Mouse (Mus musculus) testis, postnatal 14 days (tissue): ENCODE data around the gene Rps2.
"Not testable (repeated sequence)": the region's sequence is repeated elsewhere in the genome, so short reads cannot be mapped to it uniquely, and the experiment has no call there.

Experiments
- DNase-seq: peaks from one replicate; pipeline ENCODE4 v3.0.0; 2021; ENCODE audit warnings: low spot score

The Rps2 gene

DNA sequence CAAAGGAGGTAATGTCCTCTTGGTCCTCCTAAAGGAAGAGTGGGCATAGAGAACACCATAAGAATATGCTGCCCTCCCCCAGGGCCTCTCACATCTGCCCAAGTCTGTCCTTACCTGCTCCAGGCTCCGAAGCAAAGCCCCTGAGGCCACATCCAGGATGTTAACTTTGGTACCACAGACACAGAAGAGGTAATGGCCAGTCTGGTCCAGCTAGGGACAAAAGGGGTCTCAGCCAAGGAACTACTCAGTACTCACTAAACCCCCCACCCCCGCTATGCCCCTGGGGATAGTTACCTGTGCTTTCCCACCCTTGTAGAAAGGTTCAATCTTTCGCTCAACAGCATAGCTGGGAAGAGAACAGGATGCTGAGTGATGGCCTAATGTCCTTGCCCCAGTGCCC, 12.1 kb upstream of the Rps2 start:
- no peak for DNase-seq

DNA sequence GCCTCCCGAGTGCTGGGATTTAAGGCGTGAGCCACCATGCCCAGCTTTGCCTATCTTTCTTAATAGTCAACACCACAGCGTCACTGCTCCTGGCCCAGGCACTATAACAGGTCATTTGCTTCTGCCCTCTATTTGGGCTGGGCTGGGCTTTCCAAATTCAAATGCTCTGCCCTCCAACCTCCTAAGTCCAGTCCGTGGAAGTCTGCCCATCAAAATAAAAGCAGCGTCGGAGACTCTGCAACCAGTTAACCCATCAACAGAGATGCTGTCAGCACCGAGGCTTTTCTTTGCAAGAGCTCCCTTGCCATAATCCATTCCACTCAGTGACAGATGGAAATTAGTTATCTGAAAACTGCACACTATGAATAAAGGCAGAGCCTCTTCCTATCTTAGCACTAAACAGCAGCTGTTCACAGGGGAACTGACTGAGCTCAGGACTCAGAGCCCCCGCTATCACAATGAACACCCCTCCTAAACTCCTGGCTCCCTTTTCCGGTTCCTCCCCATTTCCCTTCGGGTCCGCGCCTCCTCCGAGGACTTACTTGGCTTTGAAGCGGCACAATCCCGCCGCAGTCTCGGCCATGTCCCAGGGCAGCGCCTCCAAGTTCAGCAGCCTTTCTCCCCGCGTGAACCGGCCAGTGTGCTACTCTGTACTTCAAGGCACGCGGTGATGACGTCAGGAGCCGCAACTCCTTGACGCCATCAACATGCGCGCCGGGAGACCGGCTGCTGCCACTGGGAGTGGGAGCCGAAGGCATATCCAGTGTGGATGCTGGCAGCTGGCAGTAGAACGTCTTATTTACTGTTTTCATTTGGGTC, 10.7 kb upstream of the Rps2 start, which contains the start of gene Tbl3:
TSS of gene Tbl3 (minus strand) at position 679 of the 819 bp plus-strand sequence.
- DNase-seq = peak; percentile 94

DNA sequence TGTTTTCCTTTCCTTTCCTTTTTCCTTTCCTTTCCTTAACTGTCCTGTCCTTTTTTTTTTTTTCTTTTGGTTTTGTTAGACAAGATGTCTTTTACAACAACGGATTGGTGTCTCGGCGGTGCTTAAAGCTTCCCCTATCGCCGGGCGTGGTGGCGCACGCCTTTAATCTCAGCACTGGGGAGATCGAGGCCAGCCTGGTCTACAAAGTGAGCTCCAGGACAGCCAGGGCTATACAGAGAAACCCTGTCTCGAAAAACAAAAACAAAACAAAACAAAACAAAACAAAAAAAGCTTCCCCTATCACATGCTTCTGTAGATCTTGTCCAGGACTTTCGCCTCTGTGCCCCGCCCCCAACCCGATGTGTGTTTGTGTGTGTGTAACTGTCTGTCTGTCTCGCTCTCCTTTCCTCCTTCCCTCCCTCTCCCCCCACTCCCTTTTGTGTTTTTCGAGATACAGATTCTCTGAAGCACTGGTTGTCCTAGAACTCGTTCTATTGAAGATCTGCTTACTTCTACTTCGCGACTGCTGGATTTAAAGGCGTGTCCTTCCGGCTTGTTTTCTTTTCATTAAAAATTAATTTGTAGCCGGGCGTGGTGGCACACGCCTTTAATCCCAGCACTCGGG, 10.0 kb upstream of the Rps2 start:
- no peak for DNase-seq

DNA sequence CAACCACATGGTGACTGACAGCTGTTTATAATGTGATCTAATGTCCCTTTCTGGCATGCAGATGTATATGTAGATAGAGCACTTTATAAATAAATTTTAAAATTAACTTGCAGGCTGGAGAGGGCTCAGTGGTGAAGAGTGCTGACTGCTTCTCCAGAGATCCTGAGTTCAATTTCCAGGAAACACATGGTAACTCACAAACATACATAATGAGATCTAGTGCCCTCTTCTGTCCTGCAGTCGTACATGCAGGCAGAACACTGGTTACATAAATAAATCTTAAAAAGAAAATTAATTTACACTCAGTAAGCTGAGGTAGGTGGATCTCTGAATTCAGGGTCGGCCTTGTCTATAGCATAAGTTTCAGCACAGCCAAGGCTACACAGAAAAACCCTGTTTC, 9.3 kb upstream of the Rps2 start:
- no peak for DNase-seq

DNA sequence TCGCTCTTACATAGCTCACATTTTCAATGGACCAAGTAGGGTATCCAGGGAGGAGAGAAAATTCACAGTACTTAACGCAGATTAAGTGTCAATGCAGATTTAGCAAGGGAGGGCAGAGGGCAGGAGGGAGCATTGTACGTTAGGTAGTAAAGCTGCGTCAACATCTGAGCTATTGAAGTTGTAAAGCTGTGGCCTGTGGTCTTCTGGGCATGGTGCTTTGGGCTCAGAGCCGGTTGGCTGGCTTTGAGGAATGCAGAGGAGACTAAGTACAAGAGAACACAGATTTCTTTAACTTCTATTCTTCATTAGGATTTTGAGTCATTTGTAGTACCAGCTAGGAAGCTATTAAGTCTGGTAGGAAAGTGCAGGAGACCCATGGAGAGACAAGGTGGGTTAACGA, 2.4 kb upstream of the Rps2 start:
- DNase-seq = no peak

DNA sequence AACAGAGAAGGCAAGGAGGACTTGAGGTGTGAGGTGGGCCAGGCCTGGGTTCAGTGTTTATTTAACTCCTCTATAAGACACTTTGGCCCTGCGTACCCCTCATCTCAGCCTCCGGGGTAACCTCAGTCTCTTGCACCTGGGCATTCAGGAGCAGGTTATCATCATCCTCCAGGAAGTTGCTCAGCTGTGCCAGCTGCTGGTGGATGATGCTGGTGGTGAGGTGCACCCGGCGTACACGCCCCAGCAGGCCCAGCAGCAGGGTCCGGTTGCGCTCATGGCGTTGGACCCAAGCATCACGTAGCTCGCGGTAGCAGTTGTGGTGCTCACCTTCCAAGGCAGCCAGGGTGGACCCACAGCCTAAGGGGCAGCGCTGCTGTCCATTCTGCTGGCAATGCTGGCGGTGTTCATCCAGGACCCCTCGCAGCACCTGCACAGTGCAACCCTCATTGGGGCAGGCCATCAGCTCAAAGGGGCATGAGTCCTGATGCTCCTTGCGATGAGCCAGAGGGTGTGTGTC, 1.7 kb upstream of the Rps2 start:
- no peak for DNase-seq

DNA sequence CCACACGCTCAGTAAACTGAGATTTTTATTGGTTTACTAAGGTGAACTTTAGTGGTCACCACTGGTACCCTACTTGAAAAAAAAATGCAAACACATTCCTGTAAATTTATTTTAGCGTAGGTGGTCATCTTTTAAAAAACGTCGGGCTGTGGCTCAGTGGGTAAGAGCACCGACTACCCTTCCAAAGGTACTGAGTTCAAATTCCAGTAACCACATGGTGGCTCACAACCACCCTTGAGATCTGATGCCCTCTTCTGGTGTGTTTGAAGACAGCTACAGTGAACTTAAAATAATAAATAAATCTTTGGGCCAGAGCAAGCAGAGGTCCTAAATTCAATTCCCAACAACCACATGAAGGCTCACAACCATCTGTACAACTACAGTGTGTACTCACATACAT, 1.0 kb downstream of the Rps2 start:
- DNase-seq = not testable (repeated sequence)

DNA sequence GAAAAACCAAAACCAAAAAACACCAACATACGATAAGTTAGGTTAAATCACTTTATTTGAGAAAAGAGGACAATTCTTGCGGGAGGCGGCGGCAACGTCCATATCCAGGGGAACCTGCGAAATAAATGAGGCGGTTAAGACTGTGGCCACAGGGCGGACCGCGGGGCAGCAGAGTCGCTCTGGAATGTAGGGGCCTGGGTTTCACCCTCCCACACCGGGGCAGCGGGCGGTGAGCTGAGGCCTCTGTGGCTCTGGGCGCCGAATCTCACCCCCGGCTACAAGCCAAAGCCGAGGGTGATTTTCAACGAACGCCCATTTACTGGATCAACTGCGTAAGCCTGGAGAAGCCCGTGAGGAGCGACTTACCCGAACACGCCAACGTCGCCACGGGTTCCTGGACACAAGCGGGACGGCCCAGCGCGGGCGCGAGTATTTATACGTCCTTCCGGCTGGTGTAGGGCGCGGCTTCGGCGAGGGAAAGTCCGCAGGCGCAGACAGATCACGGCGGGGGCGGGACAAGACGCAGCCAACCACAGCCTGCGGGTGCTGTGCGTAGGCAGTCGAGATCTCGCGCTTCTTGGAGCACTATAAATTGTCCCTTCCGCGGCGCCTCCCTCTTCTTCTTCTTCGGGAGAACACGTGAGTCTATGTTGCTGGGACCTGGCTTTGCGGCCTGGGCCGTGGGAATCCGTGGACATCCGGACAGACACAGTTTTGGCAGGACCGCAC, 1.7 kb downstream of the Rps2 start:
- peak; percentile 99 for DNase-seq

DNA sequence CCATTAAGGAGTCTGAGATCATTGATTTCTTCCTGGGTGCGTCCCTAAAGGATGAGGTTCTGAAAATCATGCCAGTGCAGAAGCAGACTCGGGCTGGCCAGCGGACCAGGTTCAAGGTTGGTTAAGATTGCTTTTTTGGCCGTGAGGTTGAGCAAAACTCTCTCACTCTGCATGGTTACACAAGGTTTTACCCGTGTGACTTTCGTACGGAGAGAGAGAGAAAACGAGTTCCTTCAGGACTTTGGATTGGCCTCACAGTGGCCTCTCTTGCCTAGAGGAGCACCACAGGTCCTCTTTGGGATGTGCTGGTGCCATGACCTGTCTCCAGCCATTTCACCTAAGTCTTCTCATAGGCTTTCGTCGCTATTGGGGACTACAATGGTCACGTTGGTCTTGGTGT, 2.7 kb downstream of the Rps2 start:
- not testable (repeated sequence) for DNase-seq

DNA sequence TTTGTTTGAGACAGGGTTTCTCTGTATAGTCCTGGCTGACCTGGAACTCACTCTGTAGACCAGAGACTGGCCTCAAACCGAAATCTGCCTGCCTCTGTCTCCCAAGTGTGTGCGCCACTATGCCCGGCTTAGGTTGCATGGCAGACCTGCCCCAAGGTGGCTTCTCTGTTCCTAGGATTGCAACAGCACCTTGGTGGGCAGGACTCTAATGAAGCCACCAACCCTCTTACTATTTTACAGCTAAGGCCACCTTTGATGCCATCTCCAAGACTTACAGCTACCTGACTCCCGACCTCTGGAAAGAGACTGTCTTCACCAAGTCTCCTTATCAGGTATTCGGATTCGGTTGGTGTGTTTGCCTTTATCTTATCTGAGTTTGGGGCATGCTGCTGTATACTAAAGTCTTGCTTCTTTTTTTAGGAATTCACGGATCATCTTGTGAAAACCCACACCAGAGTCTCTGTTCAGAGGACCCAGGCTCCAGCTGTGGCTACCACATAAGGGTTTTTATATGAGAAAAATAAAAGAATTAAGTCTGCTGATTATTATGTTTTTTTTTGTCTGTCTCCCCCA, 3.6 kb downstream of the Rps2 start:
- DNase-seq = not testable (repeated sequence)

DNA sequence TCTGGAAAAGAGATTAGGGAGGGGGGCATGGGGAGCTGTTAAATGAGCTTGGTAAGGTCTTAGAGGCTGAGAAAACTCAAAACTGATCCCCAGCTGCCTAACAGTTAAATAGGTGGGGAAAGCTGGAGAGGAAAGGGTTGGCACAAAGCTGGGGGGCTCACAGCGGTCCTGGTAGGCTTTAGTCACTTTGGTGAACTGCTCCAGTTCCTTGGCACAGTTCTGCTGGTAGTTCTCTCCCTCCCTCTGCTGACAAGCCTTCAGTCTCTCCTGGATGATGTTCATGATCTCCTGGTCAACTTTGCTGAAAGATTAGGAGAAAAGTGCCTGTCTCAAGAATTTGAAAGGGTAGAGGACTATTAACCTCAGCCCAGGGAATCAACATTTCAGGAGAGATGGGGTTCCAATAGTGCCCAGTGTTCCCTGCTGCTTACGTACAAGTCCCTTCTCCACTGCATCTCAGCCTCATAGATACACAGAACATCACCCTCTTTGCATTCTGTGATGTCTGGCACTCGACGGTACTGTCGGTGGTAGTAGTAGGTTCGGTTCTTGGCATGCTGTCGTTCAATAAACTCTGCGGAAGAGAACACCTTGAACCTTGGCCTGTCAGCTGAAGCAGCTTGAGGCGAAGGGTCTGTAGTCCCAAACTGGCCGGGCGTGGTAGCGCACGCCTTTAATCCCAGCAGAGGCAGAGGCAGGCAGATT, 4.5 kb downstream of the Rps2 start:
- DNase-seq = no peak

DNA sequence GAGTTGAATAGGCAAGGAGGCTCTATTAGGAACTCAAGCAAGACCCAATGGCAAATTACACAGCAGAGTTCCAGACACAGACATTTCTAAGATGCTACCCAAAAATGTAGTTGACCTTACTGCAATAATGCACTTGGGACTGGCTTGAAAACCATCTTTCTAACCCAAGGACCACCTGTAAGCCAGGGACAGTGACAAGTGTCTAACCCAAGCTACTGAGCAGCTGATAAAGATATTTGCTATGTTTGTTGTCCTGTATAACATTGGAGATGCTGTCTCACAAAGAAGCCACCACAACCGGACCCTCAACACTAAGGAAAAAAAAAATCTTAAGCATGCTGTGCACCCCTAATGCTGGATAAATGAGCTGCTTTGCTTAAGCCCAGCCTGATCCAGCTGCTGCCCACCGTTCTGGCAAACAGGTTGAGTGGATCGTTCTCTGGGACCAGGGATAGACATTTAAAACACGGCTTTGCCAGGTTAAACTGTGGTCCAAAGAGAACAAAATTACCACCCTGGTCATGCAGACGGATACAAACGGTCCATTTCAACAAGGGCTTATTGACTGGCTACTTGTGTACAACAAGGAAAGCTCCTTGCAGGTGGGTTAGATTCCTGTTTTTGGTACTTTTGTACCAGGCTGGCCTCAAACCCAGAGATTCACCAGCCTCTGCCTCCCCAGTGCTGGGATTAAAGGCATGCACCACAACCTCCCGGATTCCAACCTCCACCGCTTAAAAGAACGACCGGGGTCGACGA, 5.4 kb downstream of the Rps2 start:
- no peak for DNase-seq

DNA sequence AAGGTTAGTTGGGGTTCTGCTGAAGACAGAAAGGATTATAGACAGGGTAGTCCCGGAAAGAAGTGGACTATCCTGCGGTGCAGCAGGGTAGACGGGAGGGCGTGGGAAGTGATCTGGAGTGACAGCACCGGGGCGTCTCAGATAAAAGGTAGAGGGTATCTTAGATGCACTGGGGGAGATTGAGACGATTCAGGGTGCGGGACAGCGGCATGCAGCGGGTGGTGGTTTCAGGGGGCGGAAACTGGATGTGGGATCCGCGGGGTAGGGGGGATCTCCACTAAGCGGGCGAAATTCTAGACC, 5.9 kb downstream of the Rps2 start:
- DNase-seq = no peak

DNA sequence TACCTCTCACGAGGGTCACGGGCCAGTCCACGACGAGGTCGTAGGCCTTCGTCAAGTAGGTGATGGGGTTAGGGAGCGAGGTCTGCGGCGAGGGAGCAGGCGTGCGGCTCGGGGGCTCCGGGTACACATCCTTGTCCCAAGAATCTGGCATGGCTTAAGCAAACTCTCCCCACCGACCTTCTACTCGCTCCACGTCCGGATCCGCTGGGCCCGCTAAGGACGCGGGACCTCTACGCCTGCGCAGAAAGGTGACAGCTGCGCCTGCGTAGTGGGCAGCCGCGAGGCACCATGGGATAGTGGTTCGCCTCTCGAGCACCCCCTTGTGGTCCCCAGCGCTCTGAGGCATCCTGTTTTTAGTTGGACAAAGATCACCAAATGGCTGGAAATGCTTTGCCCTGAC, 6.3 kb downstream of the Rps2 start, which contains the start of gene Ndufb10:
TSS of gene Ndufb10 (minus strand) at position 295 of the 400 bp plus-strand sequence.
- DNase-seq = peak; percentile 90

DNA sequence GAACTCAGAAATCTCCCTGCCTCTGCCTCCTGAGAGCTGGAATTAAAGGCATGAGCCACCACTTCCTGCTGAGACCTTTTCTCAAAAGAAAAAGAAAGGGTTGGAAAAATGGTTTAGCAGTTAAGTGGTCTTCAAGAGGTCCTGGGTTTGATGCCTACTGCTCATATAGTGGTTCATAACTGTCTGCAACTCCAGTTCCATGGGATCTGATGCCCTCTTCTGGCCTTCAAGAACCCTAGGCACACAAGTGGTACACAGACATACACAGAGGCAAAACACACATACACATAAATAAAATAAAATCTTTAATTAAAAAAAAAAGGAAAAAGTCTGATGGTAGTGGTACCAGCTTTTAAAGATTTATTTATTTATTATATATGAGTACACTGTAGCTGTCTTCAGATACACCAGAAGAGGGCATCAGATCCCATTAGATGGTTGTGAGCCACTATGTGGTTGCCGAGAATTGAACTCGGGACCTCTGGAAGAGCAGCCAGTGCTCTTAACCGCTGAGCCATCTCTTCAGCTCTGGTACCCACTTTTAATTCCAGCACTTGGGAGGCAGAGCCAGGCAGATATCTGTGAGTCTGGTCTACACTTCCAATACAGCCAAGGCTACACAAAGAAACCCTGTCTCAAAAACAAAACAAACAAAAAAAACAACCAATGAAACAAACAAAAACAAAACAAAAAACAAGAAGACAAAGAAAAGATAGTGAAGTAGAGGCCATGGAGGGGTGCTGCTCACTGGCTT, 7.9 kb downstream of the Rps2 start:
- DNase-seq = no peak

DNA sequence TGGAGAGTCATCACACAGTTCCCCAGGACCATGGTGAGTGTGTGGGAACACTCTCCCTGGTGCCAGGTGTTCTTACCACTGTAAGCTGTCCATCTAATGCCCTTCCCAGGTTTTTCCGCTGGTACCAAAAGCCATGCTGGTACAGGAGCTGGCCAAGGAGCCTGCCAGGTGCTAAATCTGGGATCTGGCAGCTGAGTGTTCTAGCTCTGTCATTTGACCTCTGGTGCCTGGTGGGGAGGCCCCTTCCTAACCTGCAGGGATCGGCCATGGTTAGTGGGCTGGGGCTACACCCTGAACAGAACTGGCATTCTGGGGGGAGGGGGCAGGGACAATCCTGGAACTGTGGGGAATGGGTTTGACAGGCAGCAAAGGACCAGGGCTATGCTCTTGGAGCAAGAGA, 9.7 kb downstream of the Rps2 start, which contains the start of gene Rpl3l:
TSS of gene Rpl3l (plus strand) at position 203 of the 400 bp plus-strand sequence.
- DNase-seq = no peak

DNA sequence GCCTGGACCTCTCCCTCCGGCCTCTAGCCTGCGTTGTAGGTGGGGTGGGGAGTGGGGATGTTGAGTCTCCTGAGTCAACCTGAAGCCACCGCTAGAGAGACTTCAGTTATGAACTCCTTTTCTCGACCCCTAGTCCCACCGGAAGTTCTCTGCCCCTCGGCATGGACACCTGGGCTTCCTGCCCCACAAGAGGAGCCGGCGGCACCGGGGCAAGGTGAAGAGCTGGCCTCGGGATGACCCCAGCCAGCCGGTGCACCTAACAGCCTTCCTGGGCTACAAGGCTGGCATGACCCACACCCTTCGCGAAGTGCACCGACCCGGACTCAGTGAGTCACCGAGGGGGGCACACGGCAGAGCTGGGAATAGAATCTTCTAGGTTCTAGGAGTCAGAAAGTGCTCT, 10.3 kb downstream of the Rps2 start:
- DNase-seq = no peak

DNA sequence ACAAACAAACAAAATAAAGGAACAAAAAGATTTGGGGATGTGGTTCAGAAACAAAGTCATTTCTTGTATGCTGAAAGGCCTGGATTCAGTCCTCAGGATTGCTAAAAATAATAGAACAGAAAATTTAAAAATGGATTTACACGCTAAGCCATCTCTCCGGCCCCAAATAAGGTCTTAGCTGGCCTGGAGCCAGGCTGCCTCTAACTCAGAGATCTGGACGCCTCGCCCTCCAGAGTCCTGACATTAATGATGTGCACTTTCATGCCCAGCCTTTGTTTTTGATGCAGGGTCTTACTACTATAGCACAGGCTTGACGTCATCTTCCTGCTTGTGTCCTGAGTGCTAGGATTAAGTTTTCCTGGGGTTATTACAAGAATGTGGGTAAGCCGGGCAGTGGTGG, 11.2 kb downstream of the Rps2 start:
- no peak for DNase-seq

DNA sequence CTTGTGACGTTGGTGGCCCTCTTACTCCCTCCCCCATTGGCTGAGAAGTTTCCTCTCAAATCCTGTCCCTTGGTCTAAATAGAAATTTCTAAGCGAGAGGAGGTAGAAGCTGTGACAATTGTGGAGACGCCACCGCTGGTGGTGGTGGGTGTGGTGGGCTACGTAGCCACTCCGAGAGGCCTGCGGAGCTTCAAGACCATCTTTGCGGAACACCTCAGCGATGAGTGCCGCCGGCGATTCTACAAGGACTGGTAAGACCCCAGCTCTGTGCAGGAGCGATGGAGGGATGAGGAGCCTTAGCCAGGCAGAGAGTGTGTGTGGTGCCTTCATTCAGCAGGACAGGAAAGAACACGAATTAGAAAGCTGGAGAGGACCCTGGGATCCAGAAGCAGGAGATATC, 12.9 kb downstream of the Rps2 start:
- no peak for DNase-seq

DNA sequence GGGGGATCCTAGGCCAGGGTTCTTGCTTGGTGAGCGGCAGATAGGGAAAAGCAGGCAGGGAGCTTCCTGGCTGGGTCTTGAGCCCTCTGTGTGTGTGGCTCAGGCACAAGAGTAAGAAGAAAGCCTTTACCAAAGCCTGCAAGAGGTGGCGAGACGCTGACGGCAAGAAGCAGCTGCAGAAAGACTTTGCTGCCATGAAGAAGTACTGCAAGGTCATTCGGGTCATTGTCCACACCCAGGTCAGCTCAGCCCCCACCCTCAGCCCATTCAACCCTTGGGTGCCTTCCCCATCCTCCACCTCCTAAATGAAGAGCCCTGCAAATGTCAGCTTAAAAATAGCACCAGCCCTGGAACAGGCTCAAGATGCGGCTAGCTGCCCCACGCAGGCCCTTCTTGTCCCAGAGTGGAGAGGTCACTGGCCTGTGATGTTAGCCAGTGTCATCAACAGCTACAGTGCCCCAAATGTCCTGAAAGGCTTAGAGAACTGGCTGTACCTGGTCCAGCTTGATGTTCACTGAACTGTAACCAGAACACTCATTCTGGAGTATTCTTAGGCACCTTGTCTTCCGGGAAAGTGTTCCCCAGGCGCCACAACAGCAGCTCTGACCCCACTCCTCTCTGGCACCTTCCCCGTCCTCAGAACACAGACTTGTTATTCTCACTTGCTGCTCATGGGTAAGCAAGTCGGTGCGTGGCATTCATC, 14.5 kb downstream of the Rps2 start:
- DNase-seq = no peak
